Mouse (Mus musculus) cerebellum, adult 2 months (tissue): ENCODE results near the gene Fkbp14.

ENCODE experiments used
- CTCF ChIP-seq: fragments of 200-500 bp; IDR thresholded peaks from 2 replicates; pipeline ENCODE4 v1.5.1; 2011; ENCODE audit warnings: low read depth, mild to moderate bottlenecking, control low read depth, low read length, moderate library complexity, borderline replicate concordance; ENCODE audit not compliant: insufficient read depth
- POLR2A ChIP-seq: fragments of 200-500 bp; IDR thresholded peaks from 2 replicates; pipeline ENCODE4 v1.6.1; 2011; ENCODE audit warnings: low read length, control low read depth, borderline replicate concordance; ENCODE audit not compliant: insufficient read depth

GRCm38 (mm10) chr6:54619530-54619929, 22.4 kb upstream of the Fkbp14 start:
- TF ChIP-seq POLR2A (no peak), CTCF (no peak)
